Mouse (Mus musculus): ENCODE results near the gene Olfr247. TPM values are rescaled to one million over a fixed set of nuclear protein-coding genes. Genes with fewer than 3 reads are reported as not detected.
"Not testable (repeated sequence)": the region's sequence is repeated elsewhere in the genome, so short reads cannot be mapped to it uniquely, and the experiment has no call there.

Gene Olfr247
- polyA plus RNA-seq (2016; fragmentation: Nextera tagmentation; extraction: Ambion mirVana): not detected in 2 replicates

DNA sequence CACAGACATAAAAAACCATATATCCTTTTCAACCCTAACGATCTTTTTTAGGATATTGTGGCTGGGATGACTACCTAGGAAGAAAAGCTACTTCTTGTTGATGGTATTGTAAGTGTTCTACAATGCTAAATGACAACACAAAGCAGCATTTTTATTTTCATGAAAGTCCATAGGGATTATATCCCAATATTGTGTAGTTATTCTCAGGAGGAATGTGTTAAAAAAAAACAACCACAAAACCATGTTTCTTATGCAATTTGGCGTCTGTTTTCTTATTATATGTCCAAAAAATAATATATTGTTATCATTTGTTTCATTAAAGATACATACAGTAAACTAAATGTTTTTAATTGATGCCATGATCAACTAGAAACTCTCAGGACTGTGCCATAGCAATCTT lies at the start of gene Olfr247:
Gene Olfr247, minus strand, starts transcription at position 101 of the 400 bp plus-strand sequence.
- not testable (repeated sequence) for H3K27me3 ChIP-seq (replicated peaks; ENCODE audit: low read depth, poor library complexity, severe bottlenecking); H3K27ac ChIP-seq (replicated peaks); H3K4me3 ChIP-seq; H3K9me3 ChIP-seq; DNase-seq (ENCODE audit: low spot score); H3K36me3 ChIP-seq (replicated peaks); H3K4me1 ChIP-seq
- no CpG with 5 or more reads among the region's 2 CpGs for WGBS

DNA sequence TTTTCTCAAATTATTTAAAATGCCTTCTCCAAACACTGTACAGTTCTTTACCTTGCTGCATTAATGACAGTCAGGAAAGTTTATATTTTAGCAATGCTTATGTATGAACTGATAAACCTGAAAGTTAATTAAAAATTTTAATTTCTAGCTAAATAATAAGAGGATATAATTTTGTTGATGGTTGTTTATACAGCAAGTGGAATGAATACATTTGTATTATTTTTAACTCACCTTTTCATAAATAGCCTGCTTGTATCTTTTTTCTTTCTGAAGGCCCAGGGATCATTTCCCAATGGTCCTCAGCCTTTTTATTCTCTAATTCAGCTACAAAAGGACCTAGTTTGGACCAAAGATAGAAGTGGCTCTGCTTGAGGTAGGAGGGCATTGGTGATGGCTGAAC lies 36.4 kb upstream of the Olfr247 start, which contains the start of gene Olfr820:
Gene Olfr820, plus strand, starts transcription at position 301 of the 400 bp plus-strand sequence.
- H3K9me3 ChIP-seq: no peaks in the 10 kb centered on the region
- H3K27ac ChIP-seq (replicated peaks): no peak within 1 kb of the TSS
- no peak within 1 kb of the TSS for H3K4me3 ChIP-seq
- no peaks in the 10 kb centered on the region for H3K4me1 ChIP-seq
- no peaks in the 10 kb centered on the region for H3K36me3 ChIP-seq (replicated peaks)
- DNase-seq (ENCODE audit: low spot score): no peak
- no peaks in the 10 kb centered on the region for H3K27me3 ChIP-seq (replicated peaks; ENCODE audit: low read depth, poor library complexity, severe bottlenecking)

GRCm38 (mm10) chr10:130005366-130005765 lies 29.4 kb upstream of the Olfr247 start:
- H3K36me3 ChIP-seq (replicated peaks); DNase-seq (ENCODE audit: low spot score); H3K4me1 ChIP-seq; H3K27ac ChIP-seq (replicated peaks); H3K27me3 ChIP-seq (replicated peaks; ENCODE audit: low read depth, poor library complexity, severe bottlenecking); H3K4me3 ChIP-seq; H3K9me3 ChIP-seq: not testable (repeated sequence)
- 89% methylated on average over 4 of the region's 4 CpGs for WGBS

GRCm38 (mm10) chr10:130004104-130004503 lies 28.2 kb upstream of the Olfr247 start:
- H3K4me3 ChIP-seq; H3K4me1 ChIP-seq; H3K27ac ChIP-seq (replicated peaks); H3K36me3 ChIP-seq (replicated peaks); DNase-seq (ENCODE audit: low spot score); H3K27me3 ChIP-seq (replicated peaks; ENCODE audit: low read depth, poor library complexity, severe bottlenecking); H3K9me3 ChIP-seq: not testable (repeated sequence)
- 87% methylated on average over 4 of the region's 4 CpGs for WGBS

- no CpG with 5 or more reads among the region's 1 CpGs for WGBS
- H3K27ac ChIP-seq (replicated peaks); H3K36me3 ChIP-seq (replicated peaks); DNase-seq (ENCODE audit: low spot score); H3K4me3 ChIP-seq; H3K9me3 ChIP-seq; H3K27me3 ChIP-seq (replicated peaks; ENCODE audit: low read depth, poor library complexity, severe bottlenecking); H3K4me1 ChIP-seq: not testable (repeated sequence)
Observed at GRCm38 (mm10) chr10:129984962-129985361, 9.0 kb upstream of the Olfr247 start, which contains the start of gene Gm10310. TSS of gene Gm10310 (minus strand) at chr10:129985062.

- no CpG with 5 or more reads among the region's 3 CpGs for WGBS
Observed at GRCm38 (mm10) chr10:129981867-129982266, 5.9 kb upstream of the Olfr247 start.

GRCm38 (mm10) chr10:129972994-129973393 lies 2.9 kb downstream of the Olfr247 start:
- not testable (repeated sequence) for H3K4me1 ChIP-seq; H3K9me3 ChIP-seq; DNase-seq (ENCODE audit: low spot score); H3K36me3 ChIP-seq (replicated peaks); H3K27me3 ChIP-seq (replicated peaks; ENCODE audit: low read depth, poor library complexity, severe bottlenecking); H3K4me3 ChIP-seq; H3K27ac ChIP-seq (replicated peaks)
- no CpG with 5 or more reads among the region's 3 CpGs for WGBS

More at GRCm38 (mm10) chr10:129981867-129982266, 5.9 kb upstream of the Olfr247 start:
- not testable (repeated sequence) for H3K27me3 ChIP-seq (replicated peaks; ENCODE audit: low read depth, poor library complexity, severe bottlenecking); H3K4me3 ChIP-seq; DNase-seq (ENCODE audit: low spot score); H3K9me3 ChIP-seq; H3K27ac ChIP-seq (replicated peaks); H3K4me1 ChIP-seq; H3K36me3 ChIP-seq (replicated peaks)

GRCm38 (mm10) chr10:129967166-129967565 lies 8.8 kb downstream of the Olfr247 start, which contains the start of gene Olfr819:
TSS of gene Olfr819 (minus strand) at chr10:129967266.
- not testable (repeated sequence) for H3K27ac ChIP-seq (replicated peaks); H3K9me3 ChIP-seq; H3K27me3 ChIP-seq (replicated peaks; ENCODE audit: low read depth, poor library complexity, severe bottlenecking); H3K4me3 ChIP-seq; DNase-seq (ENCODE audit: low spot score); H3K36me3 ChIP-seq (replicated peaks); H3K4me1 ChIP-seq
- WGBS: 87% methylated on average over 2 of the region's 2 CpGs

DNA sequence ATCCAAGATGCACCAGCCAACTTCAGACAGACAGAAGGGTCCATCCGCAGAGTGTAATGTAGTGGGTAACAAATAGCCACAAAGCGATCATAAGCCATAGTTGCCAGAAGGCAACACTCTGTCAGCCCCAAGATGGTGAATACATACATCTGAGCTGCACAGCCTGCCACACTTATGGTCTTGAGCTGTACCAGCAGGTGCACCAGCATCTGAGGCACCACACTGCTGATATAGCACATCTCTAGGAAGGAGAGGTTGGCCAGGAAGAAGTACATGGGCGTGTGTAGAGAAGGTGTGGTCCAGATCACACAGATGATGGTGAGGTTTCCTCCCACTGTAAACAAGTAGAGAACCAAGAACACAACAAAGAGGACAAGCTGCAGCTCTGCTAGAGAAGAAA lies 9.7 kb downstream of the Olfr247 start:
- H3K9me3 ChIP-seq; H3K27me3 ChIP-seq (replicated peaks; ENCODE audit: low read depth, poor library complexity, severe bottlenecking); DNase-seq (ENCODE audit: low spot score); H3K4me3 ChIP-seq; H3K4me1 ChIP-seq; H3K27ac ChIP-seq (replicated peaks); H3K36me3 ChIP-seq (replicated peaks): not testable (repeated sequence)
- 92% methylated on average over 2 of the region's 3 CpGs for WGBS

- DNase-seq (ENCODE audit: low spot score): no peak
- H3K4me1 ChIP-seq: no peaks in the 10 kb centered on the region
- no peaks in the 10 kb centered on the region for H3K36me3 ChIP-seq (replicated peaks)
- 92% methylated on average over 2 of the region's 2 CpGs for WGBS
- no peaks in the 10 kb centered on the region for H3K27me3 ChIP-seq (replicated peaks; ENCODE audit: low read depth, poor library complexity, severe bottlenecking)
- no peak within 1 kb of the TSS for H3K4me3 ChIP-seq
- no peaks in the 10 kb centered on the region for H3K9me3 ChIP-seq
- no peak within 1 kb of the TSS for H3K27ac ChIP-seq (replicated peaks)
Observed at GRCm38 (mm10) chr10:129949000-129949399, 26.9 kb downstream of the Olfr247 start, which contains the start of gene Olfr818. TSS of gene Olfr818 (minus strand) at chr10:129949100.

Other genes with a start within 250 kb of the Olfr247 start
- not detected in 2 replicates for gene Olfr805, start 246.8 kb downstream of the Olfr247 start, polyA plus RNA-seq (2016; fragmentation: Nextera tagmentation; extraction: Ambion mirVana)
- not detected in 2 replicates for gene Olfr806, start 234.2 kb downstream of the Olfr247 start, polyA plus RNA-seq (2016; fragmentation: Nextera tagmentation; extraction: Ambion mirVana)
- gene Olfr807, start 218.3 kb downstream of the Olfr247 start, polyA plus RNA-seq (2016; fragmentation: Nextera tagmentation; extraction: Ambion mirVana): not detected in 2 replicates
- gene Olfr808, start 210.7 kb downstream of the Olfr247 start, polyA plus RNA-seq (2016; fragmentation: Nextera tagmentation; extraction: Ambion mirVana): not detected in 2 replicates
- gene Olfr809, start 201.5 kb downstream of the Olfr247 start, polyA plus RNA-seq (2016; fragmentation: Nextera tagmentation; extraction: Ambion mirVana): not detected in 2 replicates
- not detected in 2 replicates for gene Olfr810, start 181.2 kb downstream of the Olfr247 start, polyA plus RNA-seq (2016; fragmentation: Nextera tagmentation; extraction: Ambion mirVana)
- not detected in 2 replicates for gene Olfr811, start 171.7 kb downstream of the Olfr247 start, polyA plus RNA-seq (2016; fragmentation: Nextera tagmentation; extraction: Ambion mirVana)
- gene Olfr812, start 130.0 kb downstream of the Olfr247 start, polyA plus RNA-seq (2016; fragmentation: Nextera tagmentation; extraction: Ambion mirVana): not detected in 2 replicates
- not detected in 2 replicates for gene Olfr813, start 120.8 kb downstream of the Olfr247 start, polyA plus RNA-seq (2016; fragmentation: Nextera tagmentation; extraction: Ambion mirVana)
- not detected in 2 replicates for gene Olfr814, start 96.3 kb downstream of the Olfr247 start, polyA plus RNA-seq (2016; fragmentation: Nextera tagmentation; extraction: Ambion mirVana)
- gene Olfr815, start 70.3 kb downstream of the Olfr247 start, polyA plus RNA-seq (2016; fragmentation: Nextera tagmentation; extraction: Ambion mirVana): not detected in 2 replicates
- gene Olfr816, start 60.5 kb downstream of the Olfr247 start, polyA plus RNA-seq (2016; fragmentation: Nextera tagmentation; extraction: Ambion mirVana): not detected in 2 replicates
- gene Olfr818, start 27.0 kb downstream of the Olfr247 start, polyA plus RNA-seq (2016; fragmentation: Nextera tagmentation; extraction: Ambion mirVana): not detected in 2 replicates
- gene Olfr819, start 8.9 kb downstream of the Olfr247 start, polyA plus RNA-seq (2016; fragmentation: Nextera tagmentation; extraction: Ambion mirVana): not detected in 2 replicates
- gene Gm10310, start 8.9 kb upstream of the Olfr247 start, polyA plus RNA-seq (2016; fragmentation: Nextera tagmentation; extraction: Ambion mirVana): not detected in 2 replicates
- gene Olfr820, start 36.5 kb upstream of the Olfr247 start, polyA plus RNA-seq (2016; fragmentation: Nextera tagmentation; extraction: Ambion mirVana): not detected in 2 replicates
- gene Olfr821, start 54.2 kb upstream of the Olfr247 start, polyA plus RNA-seq (2016; fragmentation: Nextera tagmentation; extraction: Ambion mirVana): not detected in 2 replicates
- gene Olfr822, start 95.1 kb upstream of the Olfr247 start, polyA plus RNA-seq (2016; fragmentation: Nextera tagmentation; extraction: Ambion mirVana): not detected in 2 replicates
- not detected in 2 replicates for gene Olfr823, start 139.2 kb upstream of the Olfr247 start, polyA plus RNA-seq (2016; fragmentation: Nextera tagmentation; extraction: Ambion mirVana)
- not detected in 2 replicates for gene Olfr824, start 153.9 kb upstream of the Olfr247 start, polyA plus RNA-seq (2016; fragmentation: Nextera tagmentation; extraction: Ambion mirVana)
- not detected in 2 replicates for gene Olfr825, start 190.6 kb upstream of the Olfr247 start, polyA plus RNA-seq (2016; fragmentation: Nextera tagmentation; extraction: Ambion mirVana)
- gene Olfr826, start 208.0 kb upstream of the Olfr247 start, polyA plus RNA-seq (2016; fragmentation: Nextera tagmentation; extraction: Ambion mirVana): not detected in 2 replicates
- gene Olfr827, start 238.3 kb upstream of the Olfr247 start, polyA plus RNA-seq (2016; fragmentation: Nextera tagmentation; extraction: Ambion mirVana): not detected in 2 replicates

Measured in embryonic facial prominence, embryonic 10.5 days (tissue).